In genomic region chr17:30638996-30639395, GRCm38 (mm10) we compare ENCODE assay signal across 25 mouse cellular contexts. TPM values are rescaled to one million over a fixed set of nuclear protein-coding genes. Genes with fewer than 3 reads are reported as not detected.
DNase-seq lines count a peak whose midpoint lies in the region; ATAC-seq and TF ChIP-seq lines count a peak whose summit lies in the region.
"Had no signal": no experiment of that assay in that cellular context is flagged by ENCODE, and none has a peak within 500 bp of the region (broad histone marks: within the 10 kb centered on the region; RNA-seq: fewer than 3 reads in every experiment).

No protein-coding gene starts in this region.

- H3K27me3 ChIP-seq in liver, adult 2 months (ENCODE audit: control insufficient read depth, insufficient read depth, low read length) = no peaks in the 10 kb centered on the region
- no peaks in the 10 kb centered on the region for H3K27me3 ChIP-seq in liver, embryonic 11.5 days (replicated peaks; ENCODE audit: control insufficient read depth, insufficient read depth, low read length)
- H3K27me3 ChIP-seq in heart, embryonic 12.5 days (replicated peaks) = no peaks in the 10 kb centered on the region
- H3K27me3 ChIP-seq: embryonic facial prominence, embryonic 13.5 days; embryonic facial prominence, embryonic 15.5 days; forebrain, embryonic 13.5 days; forebrain, embryonic 15.5 days had no signal

- H3K9me3 ChIP-seq in liver, embryonic 11.5 days (ENCODE audit: control insufficient read depth, low read length) = no peaks in the 10 kb centered on the region
- no peaks in the 10 kb centered on the region for H3K9me3 ChIP-seq in heart, embryonic 12.5 days (replicated peaks)
- H3K9me3 ChIP-seq: embryonic facial prominence, embryonic 13.5 days; embryonic facial prominence, embryonic 15.5 days; forebrain, embryonic 10.5 days; forebrain, embryonic 13.5 days; forebrain, embryonic 15.5 days; G1E had no signal

- no peaks in the 10 kb centered on the region for H3K79me2 ChIP-seq in liver, adult 2 months (ENCODE audit: control insufficient read depth, insufficient read depth, low read length)

- no peak overlapping the region for H3K9ac ChIP-seq in liver, adult 2 months (ENCODE audit: low read depth, low read length)
- no peak overlapping the region for H3K9ac ChIP-seq in liver, embryonic 11.5 days (ENCODE audit: low read depth, low read length)
- no peak overlapping the region for H3K9ac ChIP-seq in heart, embryonic 12.5 days
- H3K9ac ChIP-seq: embryonic facial prominence, embryonic 13.5 days; embryonic facial prominence, embryonic 15.5 days; forebrain, embryonic 13.5 days; forebrain, embryonic 15.5 days had no signal

- H3K4me2 ChIP-seq in liver, embryonic 11.5 days = no peak overlapping the region
- H3K4me2 ChIP-seq in heart, embryonic 12.5 days = no peak overlapping the region
- H3K4me2 ChIP-seq: embryonic facial prominence, embryonic 13.5 days; embryonic facial prominence, embryonic 15.5 days; forebrain, embryonic 13.5 days; forebrain, embryonic 15.5 days had no signal

- H3K4me3 ChIP-seq in liver, adult 2 months (ENCODE audit: insufficient read depth, low read depth, low read length) = no peak overlapping the region
- H3K4me3 ChIP-seq in liver, embryonic 11.5 days (ENCODE audit: low read depth, low read length) = no peak overlapping the region
- no peak overlapping the region for H3K4me3 ChIP-seq in heart, embryonic 12.5 days
- H3K4me3 ChIP-seq: embryonic facial prominence, embryonic 13.5 days; embryonic facial prominence, embryonic 15.5 days; erythroblast, embryonic 14.5 days; forebrain, embryonic 10.5 days; forebrain, embryonic 13.5 days; forebrain, embryonic 15.5 days had no signal

- no peak for TF ChIP-seq POLR2A in liver, adult 2 months (IDR thresholded peaks at IDR 0.05; ENCODE audit: extremely low read depth, insufficient read depth, low read length)

- H3K4me1 ChIP-seq in liver, adult 2 months (ENCODE audit: control insufficient read depth, insufficient read depth, low read length) = peaks cover 25% of the 10 kb centered on the region
- H3K4me1 ChIP-seq in liver, embryonic 11.5 days (replicated peaks; ENCODE audit: control insufficient read depth, insufficient read depth, low read length) = peaks cover 8% of the 10 kb centered on the region
- H3K4me1 ChIP-seq in heart, embryonic 12.5 days (replicated peaks) = peaks cover 13% of the 10 kb centered on the region; the same call in 1 of the 2 replicates
- H3K4me1 ChIP-seq: embryonic facial prominence, embryonic 15.5 days; forebrain, embryonic 15.5 days had no signal

- 0 out of 2 replicates have a peak overlapping the region, but pooled peaks have one; percentile 9 for H3K27ac ChIP-seq in liver, adult 2 months (replicated peaks; ENCODE audit: insufficient read depth, low read depth, low read length)
- no peak overlapping the region for H3K27ac ChIP-seq in liver, embryonic 11.5 days (ENCODE audit: low read depth, low read length)
- no peak overlapping the region for H3K27ac ChIP-seq in heart, embryonic 12.5 days (ENCODE audit: poor library complexity, severe bottlenecking)
- H3K27ac ChIP-seq: embryonic facial prominence, embryonic 13.5 days; embryonic facial prominence, embryonic 15.5 days; forebrain, embryonic 10.5 days; forebrain, embryonic 13.5 days; forebrain, embryonic 15.5 days had no signal

- TF ChIP-seq CTCF in liver, adult 2 months (IDR thresholded peaks at IDR 0.05; ENCODE audit: low read depth, low read length) = no peak

- no peaks in the 10 kb centered on the region for H3K36me3 ChIP-seq in liver, adult 2 months (ENCODE audit: control insufficient read depth, insufficient read depth, low read length)
- H3K36me3 ChIP-seq in liver, embryonic 11.5 days (ENCODE audit: control insufficient read depth, insufficient read depth, low read length) = no peaks in the 10 kb centered on the region
- H3K36me3 ChIP-seq in heart, embryonic 12.5 days = no peaks in the 10 kb centered on the region
- H3K36me3 ChIP-seq: embryonic facial prominence, embryonic 13.5 days; embryonic facial prominence, embryonic 15.5 days; forebrain, embryonic 10.5 days; forebrain, embryonic 15.5 days had no signal

- ATAC-seq in liver, embryonic 11.5 days (replicated peaks; ENCODE audit: low FRiP score) = no peak
- no peak for ATAC-seq in heart, embryonic 12.5 days (ENCODE audit: insufficient number of reproducible peaks, low FRiP score)
- ATAC-seq: activated CD4-positive, CD25-positive, alpha-beta regulatory T cell, adult 4 months; forebrain, embryonic 13.5 days; forebrain, embryonic 15.5 days; Patski had no signal

- 56% methylated on average over 2 of the region's 2 CpGs for WGBS in liver, adult 2 months
- WGBS in liver, embryonic 11.5 days = 58% methylated on average over 2 of the region's 2 CpGs
- 68% methylated on average over 2 of the region's 2 CpGs for WGBS in heart, embryonic 12.5 days

- no peak for DNase-seq in liver, adult 2 months (ENCODE audit: extremely low read depth, low read depth, low spot score)
- DNase-seq in liver, embryonic 11.5 days (ENCODE audit: low spot score) = no peak
- DNase-seq in ES-CJ7 (ENCODE audit: low read depth, low spot score) (peak; percentile 83), R1 (ENCODE audit: low read depth, low spot score) (peak; percentile 81)
- no peak for DNase-seq in embryo, embryonic 10 days (ENCODE audit: low spot score)
- no peak for DNase-seq in frontal cortex, postnatal 14 days (ENCODE audit: low spot score in 2 of 2)
- DNase-seq: adrenal gland, adult 8-10 months; adrenal gland, postnatal 14 days; adrenal gland, postnatal 36 days; cerebellum, adult 11-12 months; cerebellum, adult 2 months; cerebellum, adult 9-10 months; cerebellum, postnatal 10 days; cerebellum, postnatal 25 days; embryo, embryonic 11 days had no signal

RNA-seq across cellular contexts. Expression of gene Glo1, which starts 12.3 kb away (rescaled TPM):
- 384 and 388 TPM in 2 replicates for total RNA-seq in liver, adult 2 months (2014; rRNA removed)
- polyA plus RNA-seq in liver, adult 2 months (2012; rRNA removed) = 229 and 239 TPM in 2 replicates
- 310 and 314 TPM in 2 replicates for polyA plus RNA-seq in liver, embryonic 11.5 days (2014; fragmentation: Nextera tagmentation; extraction: Ambion mirVana)
- polyA plus RNA-seq in heart, embryonic 12.5 days (2016; fragmentation: Nextera tagmentation; extraction: Ambion mirVana) = 232 and 236 TPM in 2 replicates

RNA-seq across cellular contexts. Expression of gene Dnah8, which starts 14.8 kb away (rescaled TPM):
- 0.13 and 0.18 TPM in 2 replicates for total RNA-seq in liver, adult 2 months (2014; rRNA removed)
- 0.15 and 0.20 TPM in 2 replicates for polyA plus RNA-seq in liver, adult 2 months (2012; rRNA removed)
- 4.4 and 4.7 TPM in 2 replicates for polyA plus RNA-seq in liver, embryonic 11.5 days (2014; fragmentation: Nextera tagmentation; extraction: Ambion mirVana)
- polyA plus RNA-seq in heart, embryonic 12.5 days (2016; fragmentation: Nextera tagmentation; extraction: Ambion mirVana) = 2.1 and 2.2 TPM in 2 replicates
- polyA plus RNA-seq: Patski had no signal

Comparison
In these comparisons a context has a peak if more than half of its experiments do, and no peak if none do; other contexts are left out.
1. DNase-seq: peak in ES-CJ7 (single experiment) and R1 (single experiment); none in liver, adult 2 months (single experiment), liver, embryonic 11.5 days (single experiment), embryo, embryonic 10 days (single experiment) and frontal cortex, postnatal 14 days (0 of 2).